Mouse (Mus musculus) large intestine, adult 2 months (tissue): ENCODE measurements around the gene Tspan2. TPM values are rescaled to one million over a fixed set of nuclear protein-coding genes. Genes with fewer than 3 reads are reported as not detected.

Experiments used
- DNase-seq: peaks from one replicate; pipeline ENCODE4 v3.0.0-alpha.2; 2012; ENCODE audit warnings: low read depth, low spot score
- WGBS: fragments of 180-500 bp; shearing (Covaris S2); methylation state at CpG from one replicate; pipeline ENCODE4 v1.1.7; 2018; 5-methylcytosine and 5-hydroxymethylcytosine counted together
- polyA plus RNA-seq: library from polyadenylated mRNA; depleted of rRNA; stranded (reverse); fragments of >200 nt; gene quantifications from 2 replicates; pipeline ENCODE4 v1.2.3, GENCODE M21; 2012; rRNA removed

Tspan2 gene
- 2.5 and 3.5 TPM in 2 replicates for polyA plus RNA-seq

DNA sequence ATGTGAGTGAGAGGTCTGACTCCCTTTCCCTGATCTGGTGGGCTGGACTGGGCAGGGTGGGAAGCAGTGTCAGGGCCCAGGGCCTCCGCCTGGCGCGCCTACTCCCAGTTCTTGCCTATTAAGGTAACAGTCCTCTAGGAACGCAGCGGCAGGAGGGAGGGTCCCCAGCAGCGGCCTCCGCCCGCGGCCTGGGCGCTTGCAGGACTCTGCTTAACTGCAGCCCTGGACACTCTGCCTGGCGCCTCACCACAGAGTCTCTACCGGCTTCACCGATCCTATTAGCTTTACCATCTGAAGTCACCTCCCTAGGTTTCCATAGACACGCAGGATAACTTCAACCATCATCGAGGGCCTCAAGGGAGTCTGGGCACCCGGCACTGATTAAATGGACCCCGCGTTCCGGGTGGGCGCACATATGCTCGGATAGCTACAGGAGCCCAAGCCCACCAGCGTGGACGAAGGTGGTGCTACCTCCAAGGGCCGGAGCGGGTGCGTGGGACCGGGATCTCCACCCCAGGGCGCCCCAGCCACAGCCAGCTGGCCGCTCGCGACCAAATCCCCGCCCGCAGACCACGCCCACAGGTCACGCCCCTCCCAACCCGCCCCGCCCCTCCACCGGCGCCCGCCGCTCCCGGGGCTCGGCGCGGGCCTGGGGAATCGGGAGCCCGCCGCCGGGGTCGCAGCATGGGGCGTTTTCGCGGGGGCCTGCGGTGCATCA lies at the start of gene Tspan2:
Tspan2 (plus strand) TSS at position 217 of the 718 bp plus-strand sequence.
- WGBS = 3% methylated on average over 54 of the region's 54 CpGs

DNA sequence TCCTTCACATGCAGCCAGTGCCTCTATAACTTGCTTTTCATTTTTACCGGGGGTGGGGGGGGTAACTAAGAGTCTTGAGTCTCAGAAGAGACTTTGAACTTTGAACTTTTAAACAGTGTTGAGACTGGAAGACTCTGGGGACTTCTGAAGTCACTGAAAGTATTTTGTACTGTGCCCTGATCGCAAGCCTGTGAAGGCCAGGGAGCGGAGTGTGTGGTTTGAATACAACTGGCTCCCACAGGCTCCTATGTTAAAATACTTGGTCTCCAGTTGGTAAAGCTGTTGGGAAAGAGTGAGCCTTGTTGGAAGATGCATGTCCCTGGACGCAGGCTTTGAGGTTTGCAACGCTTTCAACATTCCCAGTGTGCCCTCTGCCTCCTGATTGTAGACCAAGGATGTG lies 47.5 kb upstream of the Tspan2 start:
- WGBS = 84% methylated on average over 5 of the region's 5 CpGs
- DNase-seq = no peak

More for the DNA sequence above, at the start of gene Tspan2:
- DNase-seq = no peak

DNA sequence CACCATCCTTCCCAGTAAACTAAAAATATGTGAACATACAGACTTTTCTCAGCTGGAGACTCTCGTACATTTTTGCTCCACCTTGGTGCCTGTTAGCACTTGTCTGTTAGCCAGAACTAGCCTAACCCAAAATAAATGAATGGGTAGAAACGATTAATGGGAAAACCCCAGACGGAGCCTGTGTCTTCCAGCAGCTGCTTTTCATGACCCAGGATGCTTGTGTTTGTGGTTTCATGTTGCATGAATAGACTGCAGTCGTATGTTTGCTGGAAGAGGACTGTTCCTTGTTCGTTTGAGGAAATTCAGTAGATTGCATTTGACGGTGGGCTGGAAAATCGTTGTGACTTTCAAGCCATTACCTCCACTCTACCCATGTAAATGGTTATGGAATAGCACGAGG lies 46.5 kb upstream of the Tspan2 start:
- DNase-seq = no peak
- WGBS = 65% methylated on average over 8 of the region's 8 CpGs

DNA sequence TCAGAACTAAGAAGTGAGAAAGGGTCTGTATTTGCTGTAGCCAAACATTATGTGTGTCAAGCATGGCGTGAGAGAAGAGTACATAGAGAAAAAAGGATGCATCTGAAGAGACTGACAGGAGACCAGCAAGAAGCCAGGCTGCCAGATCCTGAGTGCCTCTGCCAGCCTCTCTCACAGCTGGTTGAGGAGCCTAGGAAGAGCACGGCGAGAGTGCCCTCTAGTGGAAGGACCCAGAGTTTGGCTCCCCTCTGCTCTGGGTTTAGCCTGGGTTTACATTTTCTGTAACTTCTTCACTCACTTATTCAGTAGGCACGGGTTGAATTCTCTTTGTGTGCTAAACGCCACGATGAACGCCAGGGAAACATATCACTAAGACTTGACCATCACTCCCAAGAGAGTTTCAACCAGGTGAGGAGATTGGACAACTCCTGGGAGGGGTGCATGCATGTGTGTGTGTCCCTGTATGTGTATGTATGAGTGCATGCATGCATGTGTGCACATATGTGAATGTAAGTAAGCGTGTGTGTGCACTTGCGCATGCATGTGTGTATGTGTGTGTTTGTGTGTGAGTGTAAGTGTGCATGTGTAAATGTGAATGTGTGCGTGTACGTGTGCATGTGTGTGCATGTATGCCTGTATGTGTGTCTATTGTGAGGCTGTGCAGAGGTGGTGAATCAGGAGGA lies 42.4 kb upstream of the Tspan2 start:
- DNase-seq = peak; percentile 35
- WGBS = 39% methylated on average over 11 of the region's 11 CpGs

DNA sequence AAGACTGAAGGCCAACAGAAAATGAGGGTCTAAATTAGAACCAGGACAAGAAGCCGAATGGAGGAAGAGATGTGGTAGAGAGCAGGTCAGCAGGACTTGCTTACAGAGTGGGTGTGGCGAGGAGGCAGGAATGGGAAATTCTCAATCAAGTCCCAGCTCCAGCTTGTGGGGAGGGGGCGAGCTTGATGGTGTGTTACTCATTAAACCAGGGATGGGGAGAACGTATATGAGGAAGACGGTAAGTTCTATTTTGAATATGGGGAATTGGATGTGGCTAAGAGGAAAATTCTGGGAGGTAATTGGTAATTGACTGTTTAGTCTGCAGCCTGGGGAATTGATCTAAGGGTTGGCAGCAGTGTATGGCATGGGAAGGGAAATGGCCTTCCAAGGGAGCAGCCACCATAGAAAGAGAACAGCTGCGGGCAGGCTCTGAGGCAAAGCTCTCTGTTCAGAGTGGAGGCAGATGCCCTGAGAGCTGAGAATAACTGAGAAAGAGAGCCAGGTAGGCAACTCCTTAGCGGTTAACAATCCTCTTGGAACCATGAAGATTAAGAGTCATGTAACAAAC lies 41.5 kb upstream of the Tspan2 start:
- no peak for DNase-seq
- WGBS = 52% methylated on average over 7 of the region's 7 CpGs

DNA sequence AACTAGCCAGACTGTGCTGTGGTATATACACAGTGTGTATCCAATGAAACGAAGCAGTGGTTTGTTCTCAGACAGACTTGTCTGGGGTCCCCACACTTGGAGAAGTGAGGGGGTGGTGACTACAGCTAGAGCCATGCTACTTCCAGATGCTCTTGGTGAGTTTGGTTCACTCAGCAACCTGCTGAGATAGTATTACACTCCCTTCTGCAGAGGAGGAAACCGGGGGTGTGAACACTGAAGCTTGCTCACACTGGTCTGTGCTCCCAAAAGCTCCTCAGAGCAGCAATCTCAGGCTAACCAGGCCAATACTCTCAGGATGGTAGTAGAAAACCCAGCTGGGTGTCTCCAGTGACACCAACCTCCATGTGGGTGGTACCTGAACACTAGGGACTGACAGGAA lies 36.2 kb upstream of the Tspan2 start:
- WGBS = 63% methylated on average over 2 of the region's 2 CpGs
- no peak for DNase-seq

DNA sequence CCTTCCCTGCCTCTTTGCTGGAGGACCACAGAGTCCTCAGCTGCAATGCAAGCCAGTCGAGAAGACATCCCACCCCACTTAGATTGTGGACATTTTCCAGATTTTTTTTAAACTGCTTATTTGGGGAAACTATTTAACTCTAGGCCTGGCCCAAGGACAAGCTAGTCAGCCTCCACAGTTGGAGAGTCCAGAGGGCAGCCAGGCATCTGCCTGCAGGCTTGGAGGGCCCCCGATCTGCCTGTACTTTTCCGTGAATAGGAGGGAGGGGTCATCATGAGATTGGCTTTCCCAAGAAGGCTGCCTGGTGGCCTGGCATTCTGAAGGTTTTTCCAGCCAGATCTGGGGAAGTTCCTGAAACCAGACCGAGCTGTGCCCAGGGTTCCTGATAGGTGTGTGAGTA lies 33.0 kb upstream of the Tspan2 start:
- 48% methylated on average over 4 of the region's 4 CpGs for WGBS

DNA sequence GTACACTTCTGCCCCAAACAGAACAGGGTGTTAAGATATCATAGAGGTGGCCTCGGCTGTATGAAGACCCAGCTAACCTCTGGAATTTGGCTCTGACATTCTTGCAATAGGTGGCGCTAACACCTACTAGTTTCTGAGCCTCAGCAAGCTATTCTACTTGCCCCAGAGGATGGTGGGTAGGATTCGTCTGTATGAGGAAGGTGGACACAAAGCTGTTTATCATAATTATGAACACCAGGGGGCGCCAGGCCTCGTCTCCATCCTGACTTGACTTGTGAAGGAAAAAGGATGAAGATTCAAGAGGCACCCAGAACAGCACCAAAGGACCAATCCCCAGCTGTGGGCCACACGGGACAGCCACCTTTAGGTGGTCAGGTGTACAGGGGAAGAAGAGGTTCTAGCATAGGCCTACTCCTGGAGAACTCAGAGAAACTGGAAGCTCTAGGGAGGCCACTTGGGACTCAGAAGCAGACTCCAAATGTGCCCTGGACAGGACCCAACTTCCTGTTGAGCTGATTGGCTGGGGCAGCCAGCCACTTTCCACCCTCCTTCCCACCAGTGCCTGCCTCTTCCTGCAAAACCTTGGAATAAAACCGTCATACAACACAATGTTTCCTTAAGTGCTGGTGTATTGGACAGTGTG lies 32.3 kb upstream of the Tspan2 start:
- peak; percentile 14 for DNase-seq
- 38% methylated on average over 7 of the region's 7 CpGs for whole genome bisulfite sequencing

More for the DNA sequence above, 33.0 kb upstream of the Tspan2 start:
- no peak for DNase-seq

DNA sequence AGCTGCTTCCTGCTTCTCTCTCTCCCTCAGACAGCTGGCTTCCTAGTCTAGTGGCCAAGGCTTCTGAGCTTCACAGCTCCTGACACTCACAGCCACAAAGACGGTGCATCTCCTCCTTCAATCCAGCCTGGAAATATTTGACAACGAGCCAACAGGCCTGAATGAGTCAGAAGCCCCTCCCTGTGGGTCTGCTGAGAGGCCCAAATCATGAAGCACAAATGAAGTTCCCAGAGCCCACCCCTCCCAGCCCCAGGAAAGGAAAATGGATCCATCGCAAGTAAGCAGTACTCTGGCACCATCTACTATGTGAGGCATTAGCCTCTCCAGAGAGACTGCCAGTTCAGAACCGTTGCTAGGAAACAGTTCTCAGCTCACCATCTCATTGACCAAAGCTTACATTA lies 30.3 kb upstream of the Tspan2 start:
- DNase-seq = no peak
- 44% methylated on average over 4 of the region's 4 CpGs for WGBS

DNA sequence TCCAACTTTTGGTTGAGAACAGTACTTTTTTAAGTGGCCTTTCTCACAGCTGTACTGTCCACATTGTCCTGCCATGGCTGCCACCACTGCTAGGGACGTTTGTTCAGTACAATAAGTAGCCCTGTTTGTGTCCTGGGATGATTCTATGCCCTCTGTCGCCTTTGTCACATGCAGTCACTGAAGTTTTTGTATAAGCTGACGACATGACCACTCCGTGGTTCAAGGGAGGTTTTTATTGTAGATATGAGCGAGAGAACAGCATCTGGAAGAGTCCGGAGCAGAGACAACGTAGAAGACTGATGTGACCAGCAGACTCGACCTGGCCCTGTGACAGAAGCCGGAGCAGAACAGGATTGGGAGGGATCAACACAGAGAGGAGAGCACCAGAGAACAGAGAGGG lies 25.7 kb upstream of the Tspan2 start:
- DNase-seq = no peak
- WGBS = 68% methylated on average over 9 of the region's 9 CpGs

DNA sequence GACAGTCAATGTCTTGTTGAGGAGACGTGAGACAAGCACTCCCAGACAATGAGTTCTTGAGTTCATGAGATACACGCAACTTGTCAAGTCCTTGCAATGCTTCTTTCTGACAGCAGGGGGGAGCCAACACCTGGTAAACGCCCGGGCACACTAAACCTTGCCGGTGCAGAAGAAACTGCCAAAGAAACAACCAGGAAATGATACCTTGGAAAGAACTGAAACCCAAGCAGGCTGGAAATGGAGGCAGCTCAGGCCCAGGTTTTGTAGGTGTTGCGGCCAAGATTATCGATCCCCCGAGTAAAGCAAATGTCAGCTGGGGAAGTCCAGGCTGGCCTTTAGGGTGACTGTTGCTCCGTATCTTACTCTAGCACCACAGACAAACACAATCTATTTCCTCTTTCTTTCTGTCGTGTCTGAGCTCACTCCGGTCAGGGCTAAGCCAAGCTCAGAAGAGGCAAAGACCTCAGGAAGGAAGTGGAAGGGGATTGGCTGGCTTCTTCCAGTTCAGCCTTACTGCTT lies 19.2 kb upstream of the Tspan2 start:
- 9% methylated on average over 11 of the region's 11 CpGs for WGBS
- DNase-seq = peak; percentile 63

DNA sequence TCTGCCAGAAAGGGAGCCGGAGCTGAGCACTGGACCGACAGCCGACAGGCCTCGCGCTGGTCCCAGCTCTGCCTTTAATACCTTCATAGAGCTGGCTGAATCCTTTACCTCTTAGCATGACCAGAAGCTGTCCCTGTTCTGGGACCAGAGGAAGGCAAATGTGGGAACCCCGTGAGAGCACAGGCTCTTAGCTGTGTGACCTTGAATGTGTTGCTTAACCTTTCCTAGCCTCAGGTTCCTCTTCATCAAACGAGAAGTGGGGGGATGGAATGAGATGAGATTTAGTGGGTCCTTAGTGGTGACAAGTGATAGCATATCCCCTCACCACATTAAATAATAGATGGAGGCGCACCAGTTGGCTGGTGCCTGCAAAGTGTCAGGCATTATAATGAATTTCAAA lies 18.5 kb upstream of the Tspan2 start:
- WGBS = 91% methylated on average over 8 of the region's 8 CpGs
- no peak for DNase-seq

DNA sequence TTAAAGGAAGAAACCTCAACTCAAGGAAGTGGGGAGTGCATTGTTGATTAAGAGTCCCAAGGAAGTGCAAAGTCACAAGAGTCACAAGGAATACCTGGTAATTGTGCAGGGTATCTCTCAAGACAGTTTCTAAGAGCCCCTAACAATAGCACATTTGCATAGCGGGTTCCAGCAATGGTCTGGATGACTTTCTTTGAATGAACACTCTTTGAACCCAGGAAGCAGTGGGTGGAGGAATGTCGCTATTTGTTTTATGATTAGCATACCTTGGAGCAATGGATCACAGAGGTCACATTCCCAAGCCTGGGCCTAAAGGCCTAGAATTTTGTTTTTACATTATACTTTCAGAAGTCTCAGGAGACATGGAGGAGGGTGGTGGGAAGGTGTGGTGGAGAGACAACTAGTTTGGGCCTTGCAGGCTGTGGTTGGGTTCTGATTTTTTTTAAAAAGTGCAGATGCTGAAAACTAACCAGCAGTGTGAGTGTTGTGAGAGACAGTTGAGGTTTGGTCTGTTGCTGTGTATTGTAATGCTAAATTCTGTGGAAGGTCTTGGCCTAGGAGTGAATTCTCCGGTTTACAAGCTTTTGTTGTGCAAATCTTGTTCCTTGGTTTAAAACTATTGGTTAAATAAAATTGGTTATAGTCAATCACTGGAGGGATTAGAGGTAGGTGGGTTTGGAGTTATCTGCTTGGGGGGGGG lies 16.6 kb upstream of the Tspan2 start:
- WGBS = 88% methylated on average over 3 of the region's 3 CpGs
- no peak for DNase-seq

DNA sequence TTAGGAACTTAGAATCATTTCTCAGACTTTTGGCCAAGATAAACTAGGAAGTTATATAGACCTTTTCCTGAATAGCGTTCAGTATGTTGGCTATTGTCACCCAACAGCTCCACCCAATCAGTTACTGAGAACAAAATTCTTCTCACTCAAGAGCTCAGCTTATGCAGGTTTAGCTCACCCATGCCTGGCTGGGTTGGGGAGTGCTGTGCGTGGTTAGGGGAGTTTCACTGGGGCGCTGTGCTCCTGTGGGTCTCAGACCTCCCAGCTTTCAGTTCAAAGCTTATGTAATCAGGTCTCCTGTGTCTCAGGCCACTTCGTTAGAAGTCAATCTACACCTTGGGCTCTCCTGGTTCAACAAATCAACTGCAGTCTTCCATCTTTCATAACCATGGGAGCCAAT lies 11.2 kb upstream of the Tspan2 start:
- no peak for DNase-seq
- WGBS = 70% methylated on average over 4 of the region's 4 CpGs

DNA sequence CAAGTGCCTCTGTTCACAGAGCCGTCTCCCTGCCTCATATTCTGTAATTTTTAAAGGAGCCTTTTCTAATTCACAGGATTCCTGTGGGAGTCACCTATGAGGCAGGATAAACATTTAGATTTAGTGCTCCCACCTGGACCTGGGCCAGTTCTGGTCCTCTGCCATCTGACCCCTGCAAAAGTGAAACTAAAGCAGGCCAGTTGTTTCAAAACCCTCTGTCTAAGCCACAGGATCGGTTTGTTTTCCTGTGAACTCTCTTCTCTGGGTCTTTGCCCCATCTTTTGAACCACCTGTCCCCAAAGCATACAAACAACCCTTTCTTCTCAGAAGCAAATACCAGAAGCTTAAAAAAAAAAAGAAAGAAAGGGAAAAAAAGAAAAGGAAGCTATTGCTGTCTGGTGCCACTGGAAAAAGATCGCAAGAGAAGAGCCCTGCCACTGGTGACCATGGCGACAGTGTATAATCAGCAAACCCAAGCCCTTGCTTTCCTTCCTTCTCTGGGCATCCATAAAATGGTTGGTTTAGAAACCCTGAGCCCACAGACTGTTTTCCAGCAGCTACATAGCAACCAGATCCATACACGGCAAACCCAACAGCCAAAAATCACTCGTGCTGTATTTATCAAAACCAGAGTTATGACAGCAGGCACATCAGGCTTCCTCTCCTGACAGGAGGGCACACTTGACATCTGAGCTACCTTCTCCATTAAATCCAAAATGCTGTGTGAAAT lies 10.3 kb upstream of the Tspan2 start:
- DNase-seq = no peak
- WGBS = 10% methylated on average over 6 of the region's 6 CpGs

DNA sequence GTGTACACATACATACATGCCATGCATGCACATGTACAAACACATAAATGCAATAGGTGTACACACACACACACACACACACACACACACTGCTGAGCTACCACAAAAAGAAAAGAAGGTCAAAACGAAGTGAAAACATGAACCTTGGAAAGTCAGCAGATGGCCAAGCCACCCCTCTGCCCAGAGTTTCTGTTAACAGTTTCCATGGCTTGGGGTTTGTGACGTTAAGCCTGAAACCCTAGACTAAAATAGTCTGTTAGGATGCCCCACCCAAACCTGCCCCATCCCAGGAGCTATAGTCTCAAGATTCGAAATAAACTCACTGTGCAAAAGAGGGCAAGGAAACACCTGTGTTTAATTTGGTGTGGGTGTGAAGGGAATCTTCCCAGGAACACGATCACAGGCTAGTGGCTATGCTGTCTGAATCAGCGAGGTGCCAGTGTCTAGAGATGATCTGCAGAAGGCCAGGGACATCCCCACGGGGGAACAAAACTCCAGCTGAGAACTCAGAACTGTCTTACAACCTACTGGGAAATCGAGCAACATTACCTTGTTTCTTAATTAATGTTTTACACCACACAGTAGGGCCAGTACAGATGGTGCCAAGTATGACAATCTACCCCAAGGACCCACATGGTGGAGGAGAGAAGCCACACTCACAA lies 9.4 kb upstream of the Tspan2 start:
- 43% methylated on average over 7 of the region's 7 CpGs for WGBS
- DNase-seq = no peak

DNA sequence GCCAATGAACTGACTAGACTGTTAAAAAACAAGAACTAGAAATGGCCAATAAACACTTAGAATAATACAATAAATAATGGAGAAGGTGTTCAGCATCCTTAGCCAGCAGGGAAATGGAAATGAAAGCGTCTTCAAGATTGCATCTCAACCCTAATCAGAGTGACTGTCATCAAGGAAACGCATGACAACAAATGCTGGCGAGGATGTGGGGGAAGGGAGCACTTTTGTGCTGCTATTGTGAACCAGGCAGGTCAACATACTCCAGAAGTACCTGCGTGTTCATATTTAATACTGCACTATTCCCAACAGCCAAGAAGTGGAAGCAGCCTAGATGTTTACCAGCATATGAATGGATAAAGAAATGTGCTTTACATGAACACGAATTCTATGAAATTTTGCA lies 4.9 kb upstream of the Tspan2 start:
- no peak for DNase-seq
- 54% methylated on average over 5 of the region's 5 CpGs for WGBS

DNA sequence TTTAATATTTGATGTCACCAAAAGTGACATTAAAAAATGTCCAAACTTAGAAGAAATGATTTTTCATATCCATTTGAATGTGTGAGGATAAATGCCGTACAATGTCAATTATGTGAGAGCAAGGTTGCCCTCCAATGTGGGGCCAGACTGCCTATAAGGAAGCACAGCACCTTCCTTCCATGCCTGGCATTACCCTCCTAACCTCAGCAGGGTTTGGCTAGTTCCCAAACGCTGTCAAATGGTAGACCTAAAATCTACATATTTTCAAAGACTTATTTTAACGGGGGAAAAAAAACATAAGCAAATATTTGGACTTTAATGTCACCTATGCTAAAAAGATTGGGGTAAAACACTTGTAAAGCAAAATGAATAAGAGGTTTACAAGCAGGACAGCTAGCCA lies 3.2 kb upstream of the Tspan2 start:
- 53% methylated on average over 3 of the region's 3 CpGs for WGBS
- no peak for DNase-seq

DNA sequence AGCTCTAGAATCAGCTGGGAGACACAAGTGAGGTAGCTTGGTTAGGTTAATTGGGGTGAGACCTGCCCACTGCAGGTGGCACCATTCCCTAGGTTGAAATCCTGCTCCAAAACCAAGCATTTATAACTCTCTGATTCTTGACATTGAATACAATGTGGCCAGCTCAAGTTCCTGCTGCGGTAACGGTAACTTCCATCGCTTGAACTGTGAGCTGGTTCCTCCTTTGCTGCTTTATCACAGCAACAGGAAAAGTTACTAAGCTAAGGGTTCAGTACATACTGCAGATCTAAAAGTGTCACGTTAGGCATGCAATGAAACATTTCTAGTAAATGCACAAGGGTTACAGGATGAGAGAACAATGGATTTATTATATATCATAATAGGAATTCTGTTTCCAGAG lies 1.7 kb upstream of the Tspan2 start:
- no peak for DNase-seq
- WGBS = 75% methylated on average over 4 of the region's 4 CpGs
